Mouse (Mus musculus): ENCODE data around the gene Gast.

GRCm38 (mm10) chr11:100319492-100320171, 14.6 kb upstream of the Gast start, which contains the start of gene Eif1:
- TF ChIP-seq CTCF (IDR thresholded peaks at IDR 0.05; ENCODE audit: low read depth, low read length) (no peak), GATA2 (IDR thresholded peaks at IDR 0.05; ENCODE audit: borderline replicate concordance, low read depth, low read length) (no peak), POLR2AphosphoS5 (IDR thresholded peaks at IDR 0.05; ENCODE audit: insufficient replicate concordance, low read depth, low read length) (no peak), GATA1 (IDR thresholded peaks at IDR 0.05; ENCODE audit: borderline replicate concordance, low read length) (no peak), TAL1 (conservative IDR thresholded peaks at IDR 0.05; ENCODE audit: low read depth, low read length) (no peak)

Data from G1E (cell line).